Mouse (Mus musculus) liver, adult 2 months (tissue): ENCODE results near the gene Fry. TPM values are rescaled to one million over a fixed set of nuclear protein-coding genes. Genes with fewer than 3 reads are reported as not detected.

Experiments used
- DNase-seq: peaks from one replicate; pipeline ENCODE4 v3.0.0-alpha.2; 2011; ENCODE audit warnings: low read depth, low spot score; ENCODE audit errors: extremely low read depth
- H3K27ac ChIP-seq: fragments of 200-500 bp; replicated peaks from 2 replicates; pipeline ENCODE4 v1.5.1; 2012; ENCODE audit warnings: low read depth, mild to moderate bottlenecking, control low read depth, inconsistent platforms, low read length; ENCODE audit not compliant: insufficient read depth
- H3K27me3 ChIP-seq: fragments of 200-500 bp; 2 replicates; pipeline ENCODE4 v1.6.1; 2012; ENCODE audit warnings: mild to moderate bottlenecking, moderate library complexity, low read length, inconsistent platforms; ENCODE audit not compliant: control insufficient read depth, insufficient read depth
- H3K36me3 ChIP-seq: fragments of 200-500 bp; 2 replicates; pipeline ENCODE4 v1.6.1; 2012; ENCODE audit warnings: low read length, inconsistent platforms; ENCODE audit not compliant: control insufficient read depth, insufficient read depth
- H3K4me1 ChIP-seq: fragments of 200-500 bp; 2 replicates; pipeline ENCODE4 v1.6.1; 2011; ENCODE audit warnings: low read length; ENCODE audit not compliant: control insufficient read depth, insufficient read depth
- H3K4me3 ChIP-seq: fragments of 200-500 bp; 2 replicates; pipeline ENCODE4 v1.5.1; 2011; ENCODE audit warnings: low read depth, mild to moderate bottlenecking, control low read depth, low read length, moderate library complexity; ENCODE audit not compliant: insufficient read depth
- H3K79me2 ChIP-seq: fragments of 200-500 bp; 2 replicates; pipeline ENCODE4 v1.6.1; 2012; ENCODE audit warnings: inconsistent platforms, mild to moderate bottlenecking, low read length, moderate library complexity; ENCODE audit not compliant: control insufficient read depth, insufficient read depth
- H3K9ac ChIP-seq: fragments of 200-500 bp; 2 replicates; pipeline ENCODE4 v1.6.1; 2012; ENCODE audit warnings: low read depth, mild to moderate bottlenecking, control low read depth, inconsistent platforms, low read length
- CTCF ChIP-seq: fragments of 200-500 bp; IDR thresholded peaks from 2 replicates; pipeline ENCODE4 v1.5.1; 2011; ENCODE audit warnings: low read depth, low read length, control low read depth
- POLR2A ChIP-seq: fragments of 200-500 bp; IDR thresholded peaks from 2 replicates; pipeline ENCODE4 v1.6.1; 2011; ENCODE audit warnings: low read length, control low read depth; ENCODE audit not compliant: insufficient read depth; ENCODE audit errors: extremely low read depth
- WGBS: fragments of 180-500 bp; shearing (Covaris S2); methylation state at CpG from one replicate; pipeline ENCODE4 v1.1.7; 2018; 5-methylcytosine and 5-hydroxymethylcytosine counted together
- polyA plus RNA-seq: library from polyadenylated mRNA; depleted of rRNA; stranded (reverse); fragments of >200 nt; gene quantifications from 2 replicates; pipeline ENCODE4 v1.2.3, GENCODE M21; 2012
- total RNA-seq: library from RNA; depleted of rRNA; stranded (reverse); fragments of >200 nt; gene quantifications from 2 replicates; pipeline ENCODE4 v1.2.3, GENCODE M21; 2014

The Fry gene
- total and polyA plus RNA-seq, 2 experiments: 0.62 to 1.8 TPM

DNA sequence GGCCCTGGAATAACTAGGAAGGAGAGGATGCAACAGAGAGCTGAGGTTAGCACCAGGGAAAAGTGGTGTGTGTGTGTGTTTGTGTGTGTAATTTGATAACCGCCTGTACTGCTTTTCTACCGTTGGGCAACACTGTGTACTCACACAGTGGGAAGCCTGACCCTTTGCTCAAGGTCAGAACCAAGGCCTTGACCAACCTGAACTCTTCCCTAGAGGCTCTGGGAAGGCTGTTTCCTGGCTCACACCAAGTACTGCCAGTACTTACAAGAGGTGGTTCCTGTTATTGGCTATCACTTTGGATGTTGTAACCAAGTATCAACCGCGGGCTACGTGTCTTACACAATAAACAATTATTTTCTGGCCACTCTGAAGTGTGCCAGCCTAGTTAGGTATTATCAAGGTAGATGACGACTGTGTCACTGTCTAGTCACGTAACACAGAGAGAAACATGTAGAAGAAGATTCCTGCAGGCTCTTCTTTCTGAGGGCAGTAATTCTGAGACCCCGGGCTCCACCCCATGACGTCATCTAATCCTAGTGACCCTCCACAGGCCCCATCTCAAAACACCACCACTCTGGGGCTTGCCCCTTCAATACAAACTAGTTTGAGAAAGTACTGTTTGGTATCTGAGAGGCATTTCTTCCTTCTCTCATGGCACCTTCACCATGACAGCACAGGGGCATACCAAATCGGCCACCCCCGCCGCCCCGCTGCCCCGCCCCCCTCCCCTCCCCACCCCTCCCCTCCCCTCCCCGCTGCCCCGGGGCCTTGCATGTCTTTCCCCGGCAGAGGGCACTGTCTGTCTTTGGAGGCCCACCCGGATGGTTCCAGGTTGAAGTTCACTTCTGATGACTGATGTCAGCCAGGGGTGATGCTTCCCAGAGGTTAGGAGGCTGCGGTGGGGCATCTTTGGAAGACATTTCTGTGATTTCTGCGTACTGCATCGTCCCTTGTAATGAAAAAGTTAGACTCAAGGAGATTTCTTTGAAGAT lies 114.0 kb downstream of the Fry start:
- no peaks in the 10 kb centered on the region for H3K36me3 ChIP-seq
- peaks cover 1% of the 10 kb centered on the region; the same call in 1 of the 2 replicates for H3K4me1 ChIP-seq
- H3K27ac ChIP-seq: peak overlapping the region; percentile 89
- peak overlapping the region; percentile 37 for H3K9ac ChIP-seq
- DNase-seq: peak; percentile 100
- no peak overlapping the region for H3K4me3 ChIP-seq
- no peaks in the 10 kb centered on the region for H3K27me3 ChIP-seq
- WGBS: 12% methylated on average over 19 of the region's 21 CpGs
- no peaks in the 10 kb centered on the region for H3K79me2 ChIP-seq
- TF ChIP-seq POLR2A (no peak), CTCF (peak; percentile 64)

DNA sequence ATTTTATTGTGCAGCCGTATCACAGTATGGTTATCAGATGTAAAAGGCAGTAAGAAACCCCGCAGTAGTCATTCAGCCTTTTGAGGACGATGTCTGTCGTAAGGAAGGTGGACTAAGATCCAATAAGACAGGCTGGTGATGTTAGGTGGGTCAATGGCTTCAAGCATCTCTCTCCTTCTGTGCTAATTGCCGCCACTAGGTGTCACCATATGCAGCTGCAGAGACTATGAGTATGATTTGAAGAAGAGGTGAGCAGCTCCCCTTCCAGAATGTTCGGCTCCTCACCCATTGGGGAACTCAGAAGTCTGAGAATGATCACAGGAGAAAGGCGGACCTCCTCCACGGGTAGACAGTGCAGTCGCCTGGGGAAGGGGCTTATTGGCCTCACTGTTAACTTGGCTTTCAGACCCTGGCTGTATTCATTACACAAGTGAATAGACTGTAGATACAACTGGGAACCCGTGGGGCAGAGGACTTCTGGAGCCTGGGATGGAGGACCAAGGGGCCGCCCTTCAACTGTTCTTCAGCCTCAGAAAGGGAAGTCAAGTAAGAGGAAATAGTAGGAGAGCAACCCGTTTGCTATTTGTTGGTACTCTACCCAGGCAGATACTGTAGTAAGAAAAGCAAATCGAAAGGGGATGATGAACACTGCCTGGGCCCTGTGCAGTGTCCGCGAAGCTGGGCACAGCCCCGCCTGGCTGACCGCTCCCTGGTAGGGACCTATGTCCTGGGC lies 114.9 kb downstream of the Fry start:
- DNase-seq: peak; percentile 61
- peaks cover 1% of the 10 kb centered on the region; the same call in 1 of the 2 replicates for H3K4me1 ChIP-seq
- TF ChIP-seq POLR2A: no peak
- peak; percentile 67 for TF ChIP-seq CTCF
- H3K79me2 ChIP-seq: no peaks in the 10 kb centered on the region
- no peak overlapping the region for H3K27ac ChIP-seq
- 53% methylated on average over 17 of the region's 17 CpGs for WGBS
- no peaks in the 10 kb centered on the region for H3K36me3 ChIP-seq
- H3K4me3 ChIP-seq: no peak overlapping the region
- H3K27me3 ChIP-seq: no peaks in the 10 kb centered on the region
- no peak overlapping the region for H3K9ac ChIP-seq

DNA sequence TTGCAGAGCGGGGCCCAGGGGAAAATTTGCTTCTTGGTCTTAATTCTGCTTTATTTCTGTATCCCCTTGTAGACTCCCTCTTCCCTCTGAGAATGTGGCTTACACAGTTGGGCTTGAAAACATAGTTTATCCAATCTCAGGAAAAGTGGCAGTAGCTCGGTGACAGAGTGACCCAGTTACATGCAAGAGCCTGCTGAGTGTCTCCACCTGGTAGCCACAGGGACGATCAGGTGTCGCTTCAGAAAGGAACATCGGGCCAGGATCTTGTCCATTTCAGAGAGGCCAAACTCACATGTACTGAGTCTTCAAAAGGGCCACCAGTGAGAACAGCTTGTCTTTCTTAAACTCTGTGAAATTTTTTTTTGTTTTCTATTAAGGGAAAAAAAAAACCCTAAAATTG lies 117.5 kb downstream of the Fry start:
- no peak for DNase-seq
- Histone ChIP-seq H3K9ac (no peak overlapping the region), H3K4me3 (no peak overlapping the region), H3K4me1 (peaks cover 1% of the 10 kb centered on the region; the same call in 1 of the 2 replicates), H3K36me3 (no peaks in the 10 kb centered on the region), H3K27me3 (no peaks in the 10 kb centered on the region), H3K27ac (no peak overlapping the region), H3K79me2 (no peaks in the 10 kb centered on the region)
- WGBS: 98% methylated on average over 5 of the region's 5 CpGs
- TF ChIP-seq POLR2A (no peak), CTCF (no peak)

DNA sequence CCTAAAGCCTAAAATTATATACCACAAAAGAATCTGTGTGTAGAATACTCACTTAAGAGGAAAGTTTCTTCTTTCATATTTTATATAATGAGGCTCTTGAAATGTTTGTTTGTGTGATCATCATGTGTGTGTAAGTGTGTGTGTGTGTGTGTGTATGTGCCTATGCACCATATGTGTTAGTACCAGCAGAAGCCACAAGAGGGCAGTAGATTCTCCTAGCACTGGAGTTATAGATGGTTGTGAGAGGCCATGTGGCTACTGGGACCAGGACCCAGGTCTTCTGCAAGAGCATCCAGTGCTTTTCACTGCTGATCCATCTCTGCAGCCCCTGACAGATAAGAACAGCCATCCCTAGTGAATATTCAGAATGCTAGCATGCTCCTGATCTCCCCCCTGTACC lies 118.2 kb downstream of the Fry start:
- no peak overlapping the region for H3K4me3 ChIP-seq
- DNase-seq: no peak
- no peaks in the 10 kb centered on the region for H3K27me3 ChIP-seq
- no peak overlapping the region for H3K9ac ChIP-seq
- no peaks in the 10 kb centered on the region for H3K79me2 ChIP-seq
- no peaks in the 10 kb centered on the region for H3K36me3 ChIP-seq
- no peak overlapping the region for H3K27ac ChIP-seq
- TF ChIP-seq POLR2A: no peak
- TF ChIP-seq CTCF: no peak
- H3K4me1 ChIP-seq: peaks cover 1% of the 10 kb centered on the region; the same call in 1 of the 2 replicates

DNA sequence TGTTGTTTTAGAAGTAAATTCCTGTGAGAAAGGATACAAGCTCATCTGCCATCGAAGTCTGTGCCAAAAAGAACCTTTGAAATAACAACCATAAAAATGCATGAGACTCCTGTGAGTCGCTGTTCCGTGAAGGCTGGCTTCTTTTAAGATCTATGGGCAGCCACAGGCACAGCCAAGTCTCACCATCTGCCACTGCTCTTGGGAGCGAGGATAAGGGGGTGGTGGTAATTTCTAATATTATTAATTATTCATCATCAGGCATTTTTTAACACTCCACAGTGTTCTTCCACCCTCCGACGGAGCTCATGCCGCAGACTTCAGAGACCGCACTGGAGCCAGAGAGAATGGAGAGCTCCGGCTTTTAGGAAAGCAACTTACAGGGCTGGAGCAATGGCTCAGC lies 123.2 kb downstream of the Fry start:
- Histone ChIP-seq H3K4me3 (no peak overlapping the region), H3K36me3 (no peaks in the 10 kb centered on the region), H3K9ac (no peak overlapping the region), H3K27me3 (no peaks in the 10 kb centered on the region), H3K4me1 (no peaks in the 10 kb centered on the region), H3K27ac (no peak overlapping the region), H3K79me2 (no peaks in the 10 kb centered on the region)
- WGBS: 97% methylated on average over 9 of the region's 9 CpGs
- DNase-seq: no peak
- TF ChIP-seq CTCF: no peak
- no peak for TF ChIP-seq POLR2A
